Mouse (Mus musculus): Measurements from ENCODE around the gene Gm19426. TPM values are rescaled to one million over a fixed set of nuclear protein-coding genes. Genes with fewer than 3 reads are reported as not detected.

Gene Gm19426
- total and polyA plus RNA-seq, 3 experiments, result not detected

DNA sequence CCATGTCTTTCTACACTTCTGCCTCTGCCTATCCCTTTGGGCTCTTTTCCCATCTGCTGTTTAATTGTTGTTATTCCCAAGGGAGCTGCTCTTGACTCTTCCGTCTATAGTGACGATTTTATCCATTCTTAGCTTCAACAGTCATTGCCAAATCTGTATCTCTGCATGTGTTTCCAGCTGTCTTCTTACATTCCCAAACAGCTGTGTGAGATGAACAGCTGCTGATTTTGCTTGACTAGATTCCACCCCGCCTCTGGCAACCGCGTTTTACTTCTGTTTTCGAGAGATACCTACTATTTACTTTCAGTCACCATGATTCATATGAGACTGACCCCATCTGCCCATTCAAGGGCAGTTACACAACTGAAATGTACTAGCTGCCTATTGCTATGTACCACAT is 6.7 kb upstream of the Gm19426 start:
- no peak overlapping the region for H3K27ac ChIP-seq (ENCODE audit: control insufficient read depth, low read depth, low read length)
- peaks cover 27 to 51% of the 10 kb centered on the region in 2 experiments for H3K27me3 ChIP-seq (ENCODE audit: control insufficient read depth in 1 of 2, insufficient read depth in 2 of 2, low read length in 2 of 2)
- no peaks in the 10 kb centered on the region for H3K4me1 ChIP-seq (ENCODE audit: control insufficient read depth in 1 of 2, insufficient read depth in 2 of 2, low read length in 2 of 2)

DNA sequence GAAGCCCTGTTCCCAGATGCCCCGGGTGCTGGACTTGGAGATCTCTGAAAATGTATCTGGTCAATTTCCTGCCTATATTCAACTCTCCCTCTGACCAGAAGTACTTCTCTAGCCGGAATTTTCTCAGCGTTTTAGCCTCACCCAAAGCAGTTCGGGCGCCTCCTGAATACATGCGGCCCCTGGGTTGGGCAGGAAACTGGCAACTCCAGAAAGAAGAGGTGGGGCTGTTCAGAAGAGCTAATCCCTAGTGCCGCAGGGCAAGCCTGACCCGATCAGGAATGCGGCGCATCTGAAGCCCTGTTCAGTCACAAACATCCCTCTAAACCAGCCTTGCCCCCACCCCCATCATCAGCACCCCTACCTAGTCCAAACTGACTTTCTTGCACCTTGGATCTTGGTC is 671 bp upstream of the Gm19426 start:
- H3K27ac ChIP-seq (ENCODE audit: control insufficient read depth, low read depth, low read length), result no peak overlapping the region
- H3K9ac ChIP-seq (ENCODE audit: control insufficient read depth, low read depth, low read length, poor library complexity, severe bottlenecking), result no peak overlapping the region
- H3K4me1 ChIP-seq (ENCODE audit: control insufficient read depth in 1 of 2, insufficient read depth in 2 of 2, low read length in 2 of 2), result no peaks in the 10 kb centered on the region
- no peak overlapping the region for H3K4me3 ChIP-seq (ENCODE audit: control insufficient read depth in 1 of 2, insufficient read depth in 1 of 2, low read depth in 2 of 2, low read length in 2 of 2)
- DNase-seq (ENCODE audit: low read depth, low spot score), result no peak
- H3K36me3 ChIP-seq (ENCODE audit: control insufficient read depth in 1 of 2, insufficient read depth in 2 of 2, low read length in 2 of 2), result no peaks in the 10 kb centered on the region
- H3K79me2 ChIP-seq (ENCODE audit: control insufficient read depth, insufficient read depth, low read length, poor library complexity), result no peaks in the 10 kb centered on the region
- H3K27me3 ChIP-seq (ENCODE audit: control insufficient read depth in 1 of 2, insufficient read depth in 2 of 2, low read length in 2 of 2), result peaks cover 14 to 36% of the 10 kb centered on the region in 2 experiments
- TF ChIP-seq ETS1 (IDR thresholded peaks at IDR 0.05; ENCODE audit: low read depth, low read length) (no peak), EP300 (IDR thresholded peaks at IDR 0.05; ENCODE audit: low read depth in 1 of 2, low read length in 2 of 2) (no peak), HCFC1 (IDR thresholded peaks at IDR 0.05; ENCODE audit: low read depth, low read length) (no peak), CTCF (IDR thresholded peaks at IDR 0.05 in 2 of 3, conservative IDR thresholded peaks at IDR 0.05 in 1 of 3; ENCODE audit: control insufficient read depth in 1 of 3, insufficient read depth in 1 of 3, low read depth in 2 of 3, low read length in 3 of 3, poor library complexity in 1 of 3, severe bottlenecking in 1 of 3) (no peak), MEF2A (IDR thresholded peaks at IDR 0.05; ENCODE audit: extremely low read depth, insufficient replicate concordance, low read depth, low read length, poor library complexity, severe bottlenecking) (no peak), MAFK (IDR thresholded peaks at IDR 0.05; ENCODE audit: borderline replicate concordance, low read depth, low read length) (no peak), GABPA (IDR thresholded peaks at IDR 0.05; ENCODE audit: low read depth, low read length) (no peak), JUND (IDR thresholded peaks at IDR 0.05; ENCODE audit: low read depth, low read length) (no peak), GATA1 (IDR thresholded peaks at IDR 0.05; ENCODE audit: low read depth, low read length) (no peak), NRF1 (IDR thresholded peaks at IDR 0.05; ENCODE audit: insufficient read depth, low read depth, low read length, poor library complexity, severe bottlenecking) (no peak), MAX (IDR thresholded peaks at IDR 0.05; ENCODE audit: low read length) (no peak)
- H3K9me3 ChIP-seq (replicated peaks; ENCODE audit: insufficient read depth, low read length), result no peaks in the 10 kb centered on the region

More for the DNA sequence above, 6.7 kb upstream of the Gm19426 start:
- Histone ChIP-seq H3K9ac (ENCODE audit: control insufficient read depth, low read depth, low read length, poor library complexity, severe bottlenecking) (no peak overlapping the region), H3K36me3 (ENCODE audit: control insufficient read depth in 1 of 2, insufficient read depth in 2 of 2, low read length in 2 of 2) (no peaks in the 10 kb centered on the region), H3K79me2 (ENCODE audit: control insufficient read depth, insufficient read depth, low read length, poor library complexity) (no peaks in the 10 kb centered on the region), H3K4me3 (ENCODE audit: control insufficient read depth in 1 of 2, insufficient read depth in 1 of 2, low read depth in 2 of 2, low read length in 2 of 2) (no peak overlapping the region), H3K9me3 (replicated peaks; ENCODE audit: insufficient read depth, low read length) (no peaks in the 10 kb centered on the region)
- TF ChIP-seq CHD2 (IDR thresholded peaks at IDR 0.05; ENCODE audit: low read length), result no peak
- no peak for TF ChIP-seq USF1 (IDR thresholded peaks at IDR 0.05; ENCODE audit: low read depth, low read length)
- TF ChIP-seq E2F4 (IDR thresholded peaks at IDR 0.05; ENCODE audit: borderline replicate concordance, low read depth, low read length), result no peak
- TF ChIP-seq SMC3 (IDR thresholded peaks at IDR 0.05; ENCODE audit: low read depth, low read length), result no peak
- no peak for TF ChIP-seq ZKSCAN1 (IDR thresholded peaks at IDR 0.05; ENCODE audit: low read depth, low read length)
- TF ChIP-seq CHD1 (IDR thresholded peaks at IDR 0.05; ENCODE audit: low read depth, low read length), result no peak
- DNase-seq (ENCODE audit: low read depth, low spot score), result no peak
